Mouse (Mus musculus): ENCODE measurements around the gene Aadat. TPM values are rescaled to one million over a fixed set of nuclear protein-coding genes. Genes with fewer than 3 reads are reported as not detected.

The Aadat gene
- not detected for polyA plus RNA-seq (2012; fragmentation: generic; extraction: Trizol)

GRCm38 (mm10) chr8:60505653-60506521 is at the start of gene Aadat:
Gene Aadat, plus strand, starts transcription at chr8:60505932.

GRCm38 (mm10) chr8:60503098-60503497 is 2.6 kb upstream of the Aadat start, which contains the start of gene Gm10283:
Gene Gm10283, minus strand, starts transcription at chr8:60503198.

Other genes starting within 250 kb of the Aadat start
- not detected for gene Gm10283, start 2.7 kb upstream of the Aadat start, polyA plus RNA-seq (2012; fragmentation: generic; extraction: Trizol)
- under 1 TPM; 0.30 to 0.50 TPM for gene Mfap3l, start 126.9 kb downstream of the Aadat start, polyA plus RNA-seq (2012; fragmentation: generic; extraction: Trizol)